Mouse (Mus musculus) skeletal muscle tissue, adult 2 months (tissue): ENCODE data around the gene Olfr127.
"Not testable (repeated sequence)": the region's sequence is repeated elsewhere in the genome, so short reads cannot be mapped to it uniquely, and the experiment has no call there.

Source experiments
- DNase-seq: peaks from one replicate; pipeline ENCODE4 v3.0.0-alpha.2; 2012; ENCODE audit warnings: low read depth, low spot score

Gene Olfr127

DNA sequence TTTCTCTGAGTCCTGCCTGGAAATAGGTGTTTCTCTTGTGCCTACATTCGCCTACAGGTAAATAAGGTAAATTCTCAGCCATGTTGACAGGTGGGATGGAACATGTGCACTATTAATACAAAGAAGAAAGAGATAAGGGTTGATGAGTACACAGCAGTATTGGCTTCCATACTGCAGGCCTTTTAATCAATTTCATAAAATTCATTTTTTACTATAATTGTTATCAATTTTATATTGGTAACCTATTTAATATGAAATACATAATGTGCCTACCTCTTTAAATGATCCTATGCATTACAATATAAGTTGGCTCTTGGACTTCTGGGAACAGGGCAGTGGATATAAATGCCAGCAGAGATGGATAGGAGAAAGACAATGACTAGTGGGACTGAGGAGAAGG lies at the start of gene Olfr127:
TSS of gene Olfr127 (plus strand) at position 301 of the 400 bp plus-strand sequence.
- no peak for DNase-seq

GRCm38 (mm10) chr17:37863901-37864300 lies 36.3 kb upstream of the Olfr127 start:
- no peak for DNase-seq

- DNase-seq = no peak
These were observed 30.5 kb upstream of the Olfr127 start for GRCm38 (mm10) chr17:37869676-37870205.

GRCm38 (mm10) chr17:37873830-37874229 lies 26.4 kb upstream of the Olfr127 start:
- DNase-seq = no peak

- not testable (repeated sequence) for DNase-seq
These were observed 6.6 kb downstream of the Olfr127 start for GRCm38 (mm10) chr17:37906821-37907220.

- no peak for DNase-seq
These were observed 20.0 kb downstream of the Olfr127 start, which contains the start of gene Olfr128 for GRCm38 (mm10) chr17:37920248-37920647. Gene Olfr128 (plus strand): TSS chr17:37920548.

DNA sequence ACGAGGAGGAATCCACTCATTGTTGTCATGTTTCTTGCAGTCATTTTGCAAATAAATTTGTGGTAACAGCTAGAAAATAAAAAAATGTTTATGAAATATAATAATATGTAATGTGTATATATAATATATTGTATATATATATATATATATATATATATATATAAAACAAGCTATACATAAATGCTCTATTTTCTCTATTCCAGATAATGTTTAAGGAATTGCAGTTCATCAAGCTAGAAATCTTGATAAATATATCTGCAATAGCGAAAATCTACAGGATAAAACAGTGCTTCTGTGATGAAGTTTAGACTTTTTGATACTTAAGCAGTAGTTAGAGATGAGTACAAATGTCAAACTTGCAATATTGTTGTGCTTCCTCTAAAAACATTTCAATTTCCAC lies 52.7 kb downstream of the Olfr127 start, which contains the start of gene Olfr761:
TSS of gene Olfr761 (minus strand) at position 101 of the 400 bp plus-strand sequence.
- no peak for DNase-seq
